In genomic region chr11:54972789-54973188, GRCm38 (mm10) we compare ENCODE assay signal across 18 mouse cellular contexts. TPM values are rescaled to one million over a fixed set of nuclear protein-coding genes. Genes with fewer than 3 reads are reported as not detected.
A peak's percentile ranks its signal among the peaks of the same experiment; 100 is the strongest.
DNase-seq lines count a peak whose midpoint lies in the region; ATAC-seq and TF ChIP-seq lines count a peak whose summit lies in the region.
"Had no signal": no experiment of that assay in that cellular context is flagged by ENCODE, and none has a peak within 500 bp of the region (broad histone marks: within the 10 kb centered on the region; RNA-seq: fewer than 3 reads in every experiment).

No protein-coding gene starts in this region.

- H3K4me2 ChIP-seq in midbrain, embryonic 11.5 days, result no peak overlapping the region
- H3K4me2 ChIP-seq in midbrain, embryonic 15.5 days, result no peak overlapping the region
- H3K4me2 ChIP-seq in stomach, embryonic 14.5 days (replicated peaks; ENCODE audit: low read depth, low read length), result no peak overlapping the region
- H3K4me2 ChIP-seq in hindbrain, embryonic 13.5 days, result no peak overlapping the region
- H3K4me2 ChIP-seq: forebrain, embryonic 12.5 days; limb, embryonic 15.5 days; midbrain, embryonic 13.5 days had no signal

- H3K36me3 ChIP-seq in midbrain, embryonic 11.5 days (ENCODE audit: control insufficient read depth, insufficient read depth, low read length), result no peaks in the 10 kb centered on the region
- no peaks in the 10 kb centered on the region for H3K36me3 ChIP-seq in midbrain, embryonic 15.5 days (replicated peaks)
- H3K36me3 ChIP-seq in stomach, embryonic 14.5 days (ENCODE audit: control insufficient read depth, insufficient read depth, low read length), result no peaks in the 10 kb centered on the region
- no peaks in the 10 kb centered on the region for H3K36me3 ChIP-seq in hindbrain, embryonic 13.5 days
- H3K36me3 ChIP-seq: forebrain, embryonic 12.5 days; midbrain, embryonic 13.5 days had no signal

- TF ChIP-seq POLR2A in bone marrow macrophage, adult 2 months (IDR thresholded peaks at IDR 0.05; ENCODE audit: borderline replicate concordance, low read depth, low read length), result no peak

- WGBS in midbrain, embryonic 11.5 days, result 66% methylated on average over 6 of the region's 6 CpGs
- 84% methylated on average over 4 of the region's 6 CpGs for WGBS in midbrain, embryonic 15.5 days
- 62% methylated on average over 6 of the region's 6 CpGs for WGBS in stomach, embryonic 14.5 days
- whole genome bisulfite sequencing in hindbrain, embryonic 13.5 days, result 57% methylated on average over 6 of the region's 6 CpGs

- no peak for TF ChIP-seq CTCF in gastrocnemius, adult 2 months (IDR thresholded peaks at IDR 0.05)
- no peak for TF ChIP-seq CTCF in bone marrow macrophage, adult 2 months (IDR thresholded peaks at IDR 0.05; ENCODE audit: low read depth, low read length)

- DNase-seq in gastrocnemius, adult 2 months, result no peak
- no peak for DNase-seq in gastrocnemius, postnatal 25 days
- DNase-seq in midbrain, embryonic 11.5 days (ENCODE audit: low spot score, missing footprints), result peak; percentile 14
- DNase-seq in embryo, embryonic 10.5 days (ENCODE audit: low spot score), result no peak
- DNase-seq: adrenal gland, postnatal 14 days; cerebellum, adult 11 months; heart, adult 11 months; heart, postnatal 4 days; kidney, adult 8-10 months; kidney, postnatal 25 days; lung, postnatal 10 days had no signal

- ATAC-seq in midbrain, embryonic 11.5 days (ENCODE audit: low FRiP score), result no peak
- ATAC-seq in midbrain, embryonic 15.5 days (replicated peaks), result no peak
- no peak for ATAC-seq in stomach, embryonic 14.5 days (ENCODE audit: insufficient number of reproducible peaks, insufficient read depth, low FRiP score, low read depth)
- no peak for ATAC-seq in hindbrain, embryonic 13.5 days (ENCODE audit: low FRiP score)
- ATAC-seq: midbrain, embryonic 13.5 days had no signal

- peak overlapping the region; percentile 12; the same call in 1 of the 2 replicates for H3K27ac ChIP-seq in gastrocnemius, adult 2 months
- no peak overlapping the region for H3K27ac ChIP-seq in midbrain, embryonic 11.5 days (ENCODE audit: low read depth, low read length)
- H3K27ac ChIP-seq in midbrain, embryonic 15.5 days, result no peak overlapping the region
- H3K27ac ChIP-seq in bone marrow macrophage, adult 2 months (ENCODE audit: insufficient read depth, low read depth, low read length), result peak overlapping the region; percentile 81
- H3K27ac ChIP-seq in stomach, embryonic 14.5 days (ENCODE audit: low read length), result peak overlapping the region; percentile 21; the same call in 1 of the 2 replicates
- H3K27ac ChIP-seq in hindbrain, embryonic 13.5 days, result no peak overlapping the region
- H3K27ac ChIP-seq: forebrain, embryonic 12.5 days had no signal

- no peaks in the 10 kb centered on the region for H3K27me3 ChIP-seq in midbrain, embryonic 11.5 days (ENCODE audit: control insufficient read depth, insufficient read depth, low read length)
- no peaks in the 10 kb centered on the region for H3K27me3 ChIP-seq in midbrain, embryonic 15.5 days (replicated peaks)
- H3K27me3 ChIP-seq in stomach, embryonic 14.5 days (ENCODE audit: control insufficient read depth, insufficient read depth, low read length), result no peaks in the 10 kb centered on the region
- H3K27me3 ChIP-seq in hindbrain, embryonic 13.5 days, result no peaks in the 10 kb centered on the region
- H3K27me3 ChIP-seq: forebrain, embryonic 12.5 days; limb, embryonic 15.5 days; midbrain, embryonic 13.5 days had no signal

- H3K9ac ChIP-seq in midbrain, embryonic 11.5 days (ENCODE audit: low read length), result no peak overlapping the region
- no peak overlapping the region for H3K9ac ChIP-seq in midbrain, embryonic 15.5 days
- H3K9ac ChIP-seq in stomach, embryonic 14.5 days (replicated peaks; ENCODE audit: low read depth, low read length), result no peak overlapping the region
- no peak overlapping the region for H3K9ac ChIP-seq in hindbrain, embryonic 13.5 days
- H3K9ac ChIP-seq: forebrain, embryonic 12.5 days; limb, embryonic 15.5 days; midbrain, embryonic 13.5 days had no signal

- intact Hi-C loops in gastrocnemius, adult 2 months (cut with DNase I), result no loop called here

- no peak overlapping the region for H3K4me3 ChIP-seq in gastrocnemius, adult 2 months
- H3K4me3 ChIP-seq in midbrain, embryonic 11.5 days (ENCODE audit: low read depth, low read length), result no peak overlapping the region
- H3K4me3 ChIP-seq in midbrain, embryonic 15.5 days, result no peak overlapping the region
- H3K4me3 ChIP-seq in bone marrow macrophage, adult 2 months (ENCODE audit: insufficient read depth, low read length), result no peak overlapping the region
- no peak overlapping the region for H3K4me3 ChIP-seq in stomach, embryonic 14.5 days (ENCODE audit: low read depth, low read length)
- H3K4me3 ChIP-seq in hindbrain, embryonic 13.5 days, result no peak overlapping the region
- H3K4me3 ChIP-seq: forebrain, embryonic 12.5 days; limb, embryonic 15.5 days; midbrain, embryonic 13.5 days had no signal

- H3K9me3 ChIP-seq in midbrain, embryonic 11.5 days (ENCODE audit: control insufficient read depth, low read length), result no peaks in the 10 kb centered on the region
- H3K9me3 ChIP-seq in midbrain, embryonic 15.5 days, result no peaks in the 10 kb centered on the region
- no peaks in the 10 kb centered on the region for H3K9me3 ChIP-seq in stomach, embryonic 14.5 days (ENCODE audit: control insufficient read depth, low read depth, low read length)
- no peaks in the 10 kb centered on the region for H3K9me3 ChIP-seq in hindbrain, embryonic 13.5 days
- H3K9me3 ChIP-seq: forebrain, embryonic 12.5 days; limb, embryonic 15.5 days had no signal

- H3K4me1 ChIP-seq in midbrain, embryonic 11.5 days (ENCODE audit: control insufficient read depth, insufficient read depth, low read length), result no peaks in the 10 kb centered on the region
- no peaks in the 10 kb centered on the region for H3K4me1 ChIP-seq in midbrain, embryonic 15.5 days
- H3K4me1 ChIP-seq in bone marrow macrophage, adult 2 months (ENCODE audit: control insufficient read depth, insufficient read depth, low read length), result peaks cover 47% of the 10 kb centered on the region
- peaks cover 18% of the 10 kb centered on the region; the same call in 1 of the 2 replicates for H3K4me1 ChIP-seq in stomach, embryonic 14.5 days (ENCODE audit: control insufficient read depth, insufficient read depth, low read length)
- peaks cover 13% of the 10 kb centered on the region for H3K4me1 ChIP-seq in hindbrain, embryonic 13.5 days (replicated peaks)

RNA-seq across cellular contexts. Expression of gene Tnip1, which starts 10.1 kb away (rescaled TPM):
- 10 to 100 TPM; 29.8 to 31.7 TPM for total RNA-seq in gastrocnemius, adult 2 months (2021)
- total RNA-seq in gastrocnemius, postnatal 25 days (2021), result 10 to 100 TPM; 27.6 to 31.9 TPM
- polyA plus RNA-seq in midbrain, embryonic 11.5 days (2014; fragmentation: Nextera tagmentation; extraction: Ambion mirVana), result 8.9 and 9.9 TPM in 2 replicates
- 15.4 and 16.4 TPM in 2 replicates for polyA plus RNA-seq in midbrain, embryonic 15.5 days (2015; fragmentation: Nextera tagmentation; extraction: Ambion mirVana)
- 70.3 and 72.2 TPM in 2 replicates for polyA plus RNA-seq in bone marrow macrophage, adult 2 months (2012; ENCODE audit: insufficient read depth, insufficient read length, missing spikeins)
- polyA plus RNA-seq in stomach, embryonic 14.5 days (2014; fragmentation: Nextera tagmentation; extraction: Ambion mirVana), result 21.0 and 21.4 TPM in 2 replicates
- 19.3 TPM in 2 replicates for polyA plus RNA-seq in hindbrain, embryonic 13.5 days (2015; fragmentation: Nextera tagmentation; extraction: Ambion mirVana)

Comparison
In these comparisons a context has a peak if more than half of its experiments do, and no peak if none do; other contexts are left out.
1. H3K27ac ChIP-seq: peak in gastrocnemius, adult 2 months (single experiment), bone marrow macrophage, adult 2 months (single experiment) and stomach, embryonic 14.5 days (single experiment); none in midbrain, embryonic 11.5 days (single experiment), midbrain, embryonic 15.5 days (single experiment) and hindbrain, embryonic 13.5 days (single experiment).